Mouse (Mus musculus) liver, postnatal 0 days (tissue): ENCODE measurements around the gene Zbed6. TPM values are rescaled to one million over a fixed set of nuclear protein-coding genes. Genes with fewer than 3 reads are reported as not detected.

ENCODE experiments used
- ATAC-seq: fragments of 200-750 bp; cut with Nextera tagmentation; 2 replicates; pipeline ENCODE4 v1.8.0; 2017; ENCODE audit warnings: mild to moderate bottlenecking, moderate library complexity
- DNase-seq: peaks from one replicate; pipeline ENCODE4 v3.0.0-alpha.2; 2016
- H3K27ac ChIP-seq: fragments of 300-500 bp; sonication (generic); 2 replicates; pipeline ENCODE4 v1.5.1; 2014; ENCODE audit warnings: antibody characterized with exemption, moderate library complexity, mild to moderate bottlenecking, low read depth
- H3K27me3 ChIP-seq: fragments of 300-500 bp; sonication (generic); 2 replicates; pipeline ENCODE4 v1.6.1; 2014; ENCODE audit warnings: low read length, control low read depth, mixed read lengths; ENCODE audit not compliant: insufficient read depth
- H3K36me3 ChIP-seq: fragments of 300-500 bp; sonication (generic); replicated peaks from 2 replicates; pipeline ENCODE4 v1.6.1; 2014; ENCODE audit warnings: mild to moderate bottlenecking, control low read depth, low read length, moderate library complexity, mixed read lengths; ENCODE audit not compliant: insufficient read depth
- H3K4me1 ChIP-seq: fragments of 300-500 bp; sonication (generic); 2 replicates; pipeline ENCODE4 v1.6.1; 2014; ENCODE audit warnings: antibody characterized with exemption, mild to moderate bottlenecking, control low read depth; ENCODE audit not compliant: insufficient read depth
- H3K4me2 ChIP-seq: fragments of 300-500 bp; sonication (generic); 2 replicates; pipeline ENCODE4 v1.6.1; 2014; ENCODE audit warnings: low read depth, mild to moderate bottlenecking, low read length, moderate library complexity, mixed read lengths
- H3K4me3 ChIP-seq: fragments of 300-500 bp; sonication (generic); 2 replicates; pipeline ENCODE4 v1.5.1; 2014; ENCODE audit warnings: low read depth, low read length
- H3K9ac ChIP-seq: fragments of 300-500 bp; sonication (generic); replicated peaks from 2 replicates; pipeline ENCODE4 v1.6.1; 2014; ENCODE audit warnings: mild to moderate bottlenecking, moderate library complexity
- H3K9me3 ChIP-seq: fragments of 300-500 bp; sonication (generic); 2 replicates; pipeline ENCODE4 v1.6.1; 2016; ENCODE audit warnings: mild to moderate bottlenecking, control low read depth, low read length, mixed read lengths
- CTCF ChIP-seq: sonication (generic); IDR thresholded peaks from 2 replicates; pipeline ENCODE4 v1.5.1; 2016; ENCODE audit warnings: antibody characterized with exemption, low read depth
- EP300 ChIP-seq: IDR thresholded peaks from 2 replicates; pipeline ENCODE4 v1.6.1; 2016; ENCODE audit warnings: antibody characterized with exemption, low read depth, mild to moderate bottlenecking
- WGBS: fragments of 180-500 bp; shearing (Covaris S2); extraction: QIAGEN DNeasy Blood & Tissue Kit; methylation state at CpG from one replicate; pipeline ENCODE4 v1.1.7; 2014; ENCODE audit not compliant: insufficient replicate concordance; 5-methylcytosine and 5-hydroxymethylcytosine counted together
- polyA plus RNA-seq: library from polyadenylated mRNA; unstranded; fragments of >200 nt; fragmentation: Nextera tagmentation; extraction: Ambion mirVana; gene quantifications from 2 replicates; pipeline ENCODE4 v1.2.1, GENCODE M21; 2015

Zbed6 gene
- polyA plus RNA-seq, 1 experiment from 2014 or later: 0.09 TPM

DNA sequence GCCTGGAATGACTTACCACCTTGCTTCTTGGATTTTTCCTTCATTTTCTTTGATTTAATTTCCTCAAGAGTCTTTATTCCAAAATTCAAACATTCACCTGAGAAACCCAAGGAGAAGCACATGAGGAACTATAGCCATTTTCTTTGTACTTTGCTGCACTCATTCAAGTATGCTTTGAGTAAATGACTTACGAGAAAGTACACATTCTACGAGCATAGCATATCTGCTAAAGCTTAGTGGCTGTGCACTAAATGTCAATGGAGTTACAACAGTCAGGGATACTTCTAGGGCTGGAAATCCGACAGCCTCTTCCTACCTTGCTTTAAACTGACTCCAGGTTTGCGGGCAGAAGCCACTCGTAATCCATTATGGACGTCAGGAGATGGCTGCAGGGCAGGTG is 22.2 kb downstream of the Zbed6 start:
- no peak for TF ChIP-seq EP300
- no peak for TF ChIP-seq CTCF
- H3K9ac ChIP-seq: no peak overlapping the region
- ATAC-seq: no peak

DNA sequence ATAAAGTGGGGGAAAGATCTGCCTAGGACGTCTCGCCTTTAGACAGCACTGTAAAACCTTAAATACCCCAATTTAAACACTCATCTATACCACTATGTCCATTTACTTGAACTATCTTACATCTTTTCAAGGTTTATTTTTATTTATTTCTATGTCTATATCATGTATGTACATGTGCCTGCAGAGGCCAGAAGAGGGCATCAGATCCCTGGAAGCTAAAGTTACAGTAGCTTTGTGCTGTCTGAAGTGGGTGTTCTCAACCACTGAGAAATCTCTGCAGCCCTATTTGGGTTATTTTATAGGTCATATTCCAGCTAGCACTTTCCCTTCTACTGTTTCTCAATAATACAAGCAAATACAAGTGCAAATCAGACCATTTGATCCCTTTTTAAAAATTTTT is 28.5 kb downstream of the Zbed6 start:
- no peaks in the 10 kb centered on the region for H3K4me1 ChIP-seq
- no peak for TF ChIP-seq EP300
- TF ChIP-seq CTCF: peak; percentile 45
- no peak overlapping the region for H3K27ac ChIP-seq
- 89% methylated on average over 2 of the region's 2 CpGs for WGBS
- no peak overlapping the region for H3K4me2 ChIP-seq
- no peak overlapping the region for H3K4me3 ChIP-seq
- H3K36me3 ChIP-seq: peaks cover 85% of the 10 kb centered on the region
- no peaks in the 10 kb centered on the region for H3K27me3 ChIP-seq
- DNase-seq: no peak
- ATAC-seq: no peak
- no peaks in the 10 kb centered on the region for H3K9me3 ChIP-seq
- H3K9ac ChIP-seq: no peak overlapping the region

More for the DNA sequence above, 22.2 kb downstream of the Zbed6 start:
- Histone ChIP-seq H3K4me3 (no peak overlapping the region), H3K27ac (no peak overlapping the region), H3K9me3 (no peaks in the 10 kb centered on the region), H3K4me1 (no peaks in the 10 kb centered on the region), H3K27me3 (no peaks in the 10 kb centered on the region), H3K4me2 (no peak overlapping the region), H3K36me3 (peaks cover 87% of the 10 kb centered on the region)
- 93% methylated on average over 6 of the region's 6 CpGs for WGBS
- no peak for DNase-seq

DNA sequence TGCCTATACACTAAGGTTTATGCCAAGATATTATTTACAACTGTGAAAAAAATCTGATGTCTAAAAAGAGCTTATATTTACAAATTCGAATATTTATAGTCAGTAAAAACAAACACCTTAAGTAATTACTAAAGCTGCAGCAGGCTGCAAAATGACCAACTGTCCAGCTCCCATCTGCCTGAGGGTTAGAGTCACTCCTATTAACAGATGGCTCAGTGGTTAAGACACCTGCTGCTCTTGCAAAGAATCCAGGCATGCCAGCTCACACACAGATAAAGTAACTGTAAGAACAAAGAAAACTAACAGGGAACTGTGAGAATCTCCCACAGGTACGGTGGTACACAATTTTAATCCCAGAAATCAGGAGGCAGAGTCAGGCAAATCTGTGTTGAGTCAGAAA is 35.6 kb downstream of the Zbed6 start:
- ATAC-seq (no peak), DNase-seq (no peak)
- no peak overlapping the region for H3K4me2 ChIP-seq
- H3K27ac ChIP-seq: no peak overlapping the region
- H3K9ac ChIP-seq: no peak overlapping the region
- H3K4me1 ChIP-seq: no peaks in the 10 kb centered on the region
- H3K27me3 ChIP-seq: no peaks in the 10 kb centered on the region
- TF ChIP-seq CTCF (no peak), EP300 (no peak)
- H3K36me3 ChIP-seq: peaks cover 77% of the 10 kb centered on the region
- no peak overlapping the region for H3K4me3 ChIP-seq
- 71% methylated on average over 2 of the region's 2 CpGs for WGBS
- no peaks in the 10 kb centered on the region for H3K9me3 ChIP-seq

GRCm38 (mm10) chr1:133618311-133618710 is 42.4 kb downstream of the Zbed6 start:
- Histone ChIP-seq H3K4me1 (peaks cover 13% of the 10 kb centered on the region), H3K36me3 (peaks cover 28% of the 10 kb centered on the region), H3K4me3 (no peak overlapping the region), H3K4me2 (no peak overlapping the region), H3K9me3 (no peaks in the 10 kb centered on the region), H3K27me3 (no peaks in the 10 kb centered on the region), H3K9ac (no peak overlapping the region), H3K27ac (peak overlapping the region; percentile 83)
- DNase-seq: peak; percentile 58
- no peak for TF ChIP-seq CTCF
- TF ChIP-seq EP300: peak; percentile 64; the same call in 1 of the 2 replicates
- peak; percentile 96 for ATAC-seq
- WGBS: 53% methylated on average over 8 of the region's 8 CpGs

DNA sequence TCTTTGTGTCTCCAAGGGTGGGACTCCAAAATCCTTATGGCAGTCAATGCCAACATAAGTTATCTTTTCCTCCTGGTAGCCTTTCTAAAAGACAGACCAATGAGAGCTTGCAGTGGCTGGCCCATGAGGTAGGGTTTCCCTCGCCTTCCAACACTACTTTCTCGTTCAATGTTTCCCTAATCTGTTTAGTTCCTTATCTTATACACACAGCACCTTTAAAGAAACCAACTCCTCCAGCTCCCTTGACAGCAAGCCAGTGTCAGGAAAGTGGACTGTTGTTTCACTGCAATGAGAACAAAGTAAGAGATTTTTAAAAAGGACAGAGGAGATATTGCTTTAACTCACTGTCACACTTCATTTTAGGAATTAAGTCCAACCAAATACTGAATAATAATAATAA is 42.8 kb downstream of the Zbed6 start:
- ATAC-seq: peak; percentile 43
- peaks cover 23% of the 10 kb centered on the region for H3K36me3 ChIP-seq
- H3K27me3 ChIP-seq: no peaks in the 10 kb centered on the region
- H3K4me1 ChIP-seq: peaks cover 13% of the 10 kb centered on the region
- H3K4me2 ChIP-seq: peak overlapping the region; percentile 27
- no peak overlapping the region for H3K4me3 ChIP-seq
- TF ChIP-seq EP300: no peak
- H3K9me3 ChIP-seq: no peaks in the 10 kb centered on the region
- H3K27ac ChIP-seq: peak overlapping the region; percentile 83
- H3K9ac ChIP-seq: no peak overlapping the region
- 31% methylated on average over 2 of the region's 2 CpGs for WGBS
- DNase-seq: no peak

GRCm38 (mm10) chr1:133613817-133614216 is 46.9 kb downstream of the Zbed6 start:
- 72% methylated on average over 3 of the region's 3 CpGs for WGBS

GRCm38 (mm10) chr1:133611436-133611835 is 49.2 kb downstream of the Zbed6 start:
- Histone ChIP-seq H3K4me2 (no peak overlapping the region), H3K27ac (no peak overlapping the region), H3K4me1 (0 out of 2 replicates have a peak, but pooled peaks cover 9% of the 10 kb centered on the region), H3K9ac (no peak overlapping the region), H3K27me3 (no peaks in the 10 kb centered on the region), H3K9me3 (no peaks in the 10 kb centered on the region), H3K4me3 (no peak overlapping the region), H3K36me3 (peaks cover 19% of the 10 kb centered on the region)
- TF ChIP-seq EP300 (no peak), CTCF (no peak)
- DNase-seq (no peak), ATAC-seq (no peak)
- WGBS: 77% methylated on average over 1 of the region's 1 CpGs

More at GRCm38 (mm10) chr1:133613817-133614216, 46.9 kb downstream of the Zbed6 start:
- no peak overlapping the region for H3K4me3 ChIP-seq
- H3K36me3 ChIP-seq: peaks cover 1% of the 10 kb centered on the region
- H3K4me1 ChIP-seq: peaks cover 16% of the 10 kb centered on the region
- no peaks in the 10 kb centered on the region for H3K9me3 ChIP-seq
- H3K4me2 ChIP-seq: no peak overlapping the region
- TF ChIP-seq CTCF (peak; percentile 66), EP300 (no peak)
- ATAC-seq (no peak), DNase-seq (no peak)
- H3K9ac ChIP-seq: no peak overlapping the region
- no peak overlapping the region for H3K27ac ChIP-seq
- H3K27me3 ChIP-seq: no peaks in the 10 kb centered on the region
